Mouse (Mus musculus) cortical plate, adult 2 months (tissue): ENCODE results near the gene Fam167b.

Experiments
- CTCF ChIP-seq: fragments of 200-500 bp; IDR thresholded peaks from 2 replicates; pipeline ENCODE4 v1.5.1; 2011; ENCODE audit warnings: mild to moderate bottlenecking, control low read depth, low read length; ENCODE audit not compliant: insufficient read depth; ENCODE audit errors: extremely low read depth
- POLR2A ChIP-seq: fragments of 200-500 bp; IDR thresholded peaks from 2 replicates; pipeline ENCODE4 v1.6.1; 2011; ENCODE audit warnings: mild to moderate bottlenecking, low read length, control low read depth; ENCODE audit not compliant: insufficient read depth; ENCODE audit errors: extremely low read depth

DNA sequence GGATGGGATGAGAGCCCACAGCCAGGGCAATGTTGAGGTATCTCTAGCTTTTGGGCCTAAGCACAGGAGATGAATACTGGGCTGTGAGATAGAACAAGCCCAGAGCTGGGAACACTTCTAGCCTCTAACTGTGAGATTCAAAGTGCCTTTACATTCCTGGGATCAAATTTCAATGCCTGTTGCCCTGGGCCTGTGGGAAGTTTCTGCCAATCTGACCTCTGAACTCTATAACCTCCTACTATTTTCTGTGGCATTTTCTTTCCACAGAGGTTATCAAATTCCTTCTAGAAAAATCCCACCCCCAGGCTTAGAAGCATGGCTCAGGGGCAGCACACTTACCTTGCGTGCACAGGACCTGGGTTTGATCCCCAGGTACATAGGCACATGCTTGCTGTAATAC is 28.1 kb downstream of the Fam167b start:
- TF ChIP-seq CTCF (no peak), POLR2A (no peak)
